Mouse (Mus musculus): ENCODE measurements around the gene Fabp1. TPM values are rescaled to one million over a fixed set of nuclear protein-coding genes. Genes with fewer than 3 reads are reported as not detected.

Fabp1 gene
- polyA plus RNA-seq, 1 experiment = not detected

DNA sequence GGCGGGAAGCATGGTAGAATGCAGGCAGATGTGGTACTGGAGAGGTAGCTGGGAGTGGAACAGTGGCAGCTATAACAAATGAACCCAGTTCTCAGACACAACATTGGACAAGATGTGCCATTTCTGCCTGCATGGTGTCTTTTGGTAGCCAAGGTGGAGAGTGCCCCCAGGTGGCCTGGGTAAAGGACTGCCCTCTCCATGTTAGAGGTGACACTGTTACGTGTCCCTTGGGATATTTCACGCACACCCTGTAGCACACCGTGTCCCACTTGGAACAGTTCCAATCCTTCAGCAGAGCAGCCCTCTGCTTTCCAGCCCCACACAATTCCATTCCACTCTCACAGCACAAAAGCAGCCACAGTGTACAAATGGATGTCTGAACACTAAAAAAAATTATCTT, 37.4 kb upstream of the Fabp1 start:
- TF ChIP-seq CTCF (IDR thresholded peaks at IDR 0.05; ENCODE audit: low read depth, low read length) (peak; percentile 48), EP300 (IDR thresholded peaks at IDR 0.05; ENCODE audit: insufficient read depth, low read depth, low read length) (no peak)
- Histone ChIP-seq H3K27ac (ENCODE audit: insufficient read depth, low read length) (no peak overlapping the region), H3K4me1 (ENCODE audit: control insufficient read depth, insufficient read depth, low read length) (no peaks in the 10 kb centered on the region), H3K9me3 (replicated peaks; ENCODE audit: control insufficient read depth, insufficient read depth, low read length, poor library complexity, severe bottlenecking) (no peaks in the 10 kb centered on the region), H3K4me3 (ENCODE audit: low read depth, low read length) (no peak overlapping the region), H3K9ac (ENCODE audit: low read depth, poor library complexity, severe bottlenecking) (no peak overlapping the region), H3K27me3 (ENCODE audit: control insufficient read depth, insufficient read depth, low read length, poor library complexity, severe bottlenecking) (no peaks in the 10 kb centered on the region), H3K36me3 (ENCODE audit: control insufficient read depth, insufficient read depth, low read length, poor library complexity, severe bottlenecking) (no peaks in the 10 kb centered on the region)

DNA sequence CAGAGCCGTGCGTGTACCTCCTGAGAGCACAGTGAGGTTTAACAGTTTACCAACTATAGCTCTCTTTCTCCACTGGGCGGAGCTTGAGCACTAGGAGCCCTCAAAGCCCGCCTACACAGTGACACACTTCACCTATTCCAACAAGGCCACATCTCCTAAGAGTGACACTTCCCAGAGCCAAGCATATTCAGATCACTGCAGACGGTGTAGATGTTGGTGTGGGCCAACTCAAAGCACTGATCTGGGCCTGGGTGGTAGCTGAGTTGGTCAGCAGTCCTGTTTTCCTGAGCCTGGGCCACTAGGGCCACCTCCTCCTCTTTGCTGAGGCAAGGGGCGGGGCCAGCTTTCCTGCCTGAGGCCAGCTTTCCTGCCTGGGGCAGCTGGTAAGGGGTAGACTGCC, 35.2 kb upstream of the Fabp1 start:
- H3K9me3 ChIP-seq (replicated peaks; ENCODE audit: control insufficient read depth, insufficient read depth, low read length, poor library complexity, severe bottlenecking) = no peaks in the 10 kb centered on the region
- no peaks in the 10 kb centered on the region for H3K27me3 ChIP-seq (ENCODE audit: control insufficient read depth, insufficient read depth, low read length, poor library complexity, severe bottlenecking)
- no peak overlapping the region for H3K27ac ChIP-seq (ENCODE audit: insufficient read depth, low read length)
- H3K36me3 ChIP-seq (ENCODE audit: control insufficient read depth, insufficient read depth, low read length, poor library complexity, severe bottlenecking) = no peaks in the 10 kb centered on the region
- no peak overlapping the region for H3K9ac ChIP-seq (ENCODE audit: low read depth, poor library complexity, severe bottlenecking)
- no peak overlapping the region for H3K4me3 ChIP-seq (ENCODE audit: low read depth, low read length)
- H3K4me1 ChIP-seq (ENCODE audit: control insufficient read depth, insufficient read depth, low read length) = no peaks in the 10 kb centered on the region
- TF ChIP-seq CTCF (IDR thresholded peaks at IDR 0.05; ENCODE audit: low read depth, low read length) = peak; percentile 13
- no peak for TF ChIP-seq EP300 (IDR thresholded peaks at IDR 0.05; ENCODE audit: insufficient read depth, low read depth, low read length)

GRCm38 (mm10) chr6:71166551-71167169, 33.0 kb upstream of the Fabp1 start:
- Histone ChIP-seq H3K9me3 (replicated peaks; ENCODE audit: control insufficient read depth, insufficient read depth, low read length, poor library complexity, severe bottlenecking) (no peaks in the 10 kb centered on the region), H3K4me1 (ENCODE audit: control insufficient read depth, insufficient read depth, low read length) (no peaks in the 10 kb centered on the region), H3K27me3 (ENCODE audit: control insufficient read depth, insufficient read depth, low read length, poor library complexity, severe bottlenecking) (no peaks in the 10 kb centered on the region), H3K36me3 (ENCODE audit: control insufficient read depth, insufficient read depth, low read length, poor library complexity, severe bottlenecking) (no peaks in the 10 kb centered on the region), H3K9ac (ENCODE audit: low read depth, poor library complexity, severe bottlenecking) (no peak overlapping the region), H3K4me3 (ENCODE audit: low read depth, low read length) (no peak overlapping the region), H3K27ac (ENCODE audit: insufficient read depth, low read length) (no peak overlapping the region)
- TF ChIP-seq CTCF (IDR thresholded peaks at IDR 0.05; ENCODE audit: low read depth, low read length) (peak; percentile 5), EP300 (IDR thresholded peaks at IDR 0.05; ENCODE audit: insufficient read depth, low read depth, low read length) (no peak), POLR2A (IDR thresholded peaks at IDR 0.05; ENCODE audit: insufficient read depth, low read length) (no peak)

- Histone ChIP-seq H3K4me1 (ENCODE audit: control insufficient read depth, insufficient read depth, low read length) (no peaks in the 10 kb centered on the region), H3K4me3 (ENCODE audit: low read depth, low read length) (no peak overlapping the region), H3K9ac (ENCODE audit: low read depth, poor library complexity, severe bottlenecking) (no peak overlapping the region), H3K9me3 (replicated peaks; ENCODE audit: control insufficient read depth, insufficient read depth, low read length, poor library complexity, severe bottlenecking) (no peaks in the 10 kb centered on the region), H3K27me3 (ENCODE audit: control insufficient read depth, insufficient read depth, low read length, poor library complexity, severe bottlenecking) (no peaks in the 10 kb centered on the region), H3K27ac (ENCODE audit: insufficient read depth, low read length) (no peak overlapping the region), H3K36me3 (ENCODE audit: control insufficient read depth, insufficient read depth, low read length, poor library complexity, severe bottlenecking) (no peaks in the 10 kb centered on the region)
- TF ChIP-seq CTCF (IDR thresholded peaks at IDR 0.05; ENCODE audit: low read depth, low read length) (no peak), EP300 (IDR thresholded peaks at IDR 0.05; ENCODE audit: insufficient read depth, low read depth, low read length) (no peak), POLR2A (IDR thresholded peaks at IDR 0.05; ENCODE audit: insufficient read depth, low read length) (no peak)
These were observed 26.6 kb upstream of the Fabp1 start for GRCm38 (mm10) chr6:71172812-71173580.

DNA sequence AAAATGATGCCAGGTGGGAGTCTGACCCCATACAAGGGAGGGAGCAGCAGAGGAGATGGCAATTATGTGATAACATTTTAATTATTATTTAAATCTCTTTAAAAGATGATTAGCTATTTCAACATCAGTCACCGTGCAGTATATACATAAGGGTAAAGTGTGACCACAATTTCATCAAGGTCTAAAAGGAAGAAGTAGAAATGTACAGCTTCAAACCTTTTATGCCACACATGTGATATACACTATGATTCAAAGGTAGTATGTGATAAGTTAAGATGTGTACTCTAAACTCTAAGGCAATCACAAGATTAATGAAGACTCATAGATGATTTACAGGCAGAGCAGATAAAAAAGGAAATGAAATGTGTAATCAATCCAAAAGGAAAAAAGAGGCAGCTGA, 19.0 kb upstream of the Fabp1 start:
- Histone ChIP-seq H3K9ac (ENCODE audit: low read depth, poor library complexity, severe bottlenecking) (no peak overlapping the region), H3K4me3 (ENCODE audit: low read depth, low read length) (no peak overlapping the region), H3K27ac (ENCODE audit: insufficient read depth, low read length) (no peak overlapping the region), H3K36me3 (ENCODE audit: control insufficient read depth, insufficient read depth, low read length, poor library complexity, severe bottlenecking) (no peaks in the 10 kb centered on the region), H3K9me3 (replicated peaks; ENCODE audit: control insufficient read depth, insufficient read depth, low read length, poor library complexity, severe bottlenecking) (no peaks in the 10 kb centered on the region), H3K4me1 (ENCODE audit: control insufficient read depth, insufficient read depth, low read length) (no peaks in the 10 kb centered on the region), H3K27me3 (ENCODE audit: control insufficient read depth, insufficient read depth, low read length, poor library complexity, severe bottlenecking) (no peaks in the 10 kb centered on the region)
- TF ChIP-seq CTCF (IDR thresholded peaks at IDR 0.05; ENCODE audit: low read depth, low read length) = no peak
- no peak for TF ChIP-seq POLR2A (IDR thresholded peaks at IDR 0.05; ENCODE audit: insufficient read depth, low read length)
- TF ChIP-seq EP300 (IDR thresholded peaks at IDR 0.05; ENCODE audit: insufficient read depth, low read depth, low read length) = no peak

GRCm38 (mm10) chr6:71184941-71185604, 14.6 kb upstream of the Fabp1 start:
- Histone ChIP-seq H3K9ac (ENCODE audit: low read depth, poor library complexity, severe bottlenecking) (no peak overlapping the region), H3K27ac (ENCODE audit: insufficient read depth, low read length) (no peak overlapping the region), H3K36me3 (ENCODE audit: control insufficient read depth, insufficient read depth, low read length, poor library complexity, severe bottlenecking) (no peaks in the 10 kb centered on the region), H3K9me3 (replicated peaks; ENCODE audit: control insufficient read depth, insufficient read depth, low read length, poor library complexity, severe bottlenecking) (no peaks in the 10 kb centered on the region), H3K4me3 (ENCODE audit: low read depth, low read length) (no peak overlapping the region), H3K27me3 (ENCODE audit: control insufficient read depth, insufficient read depth, low read length, poor library complexity, severe bottlenecking) (no peaks in the 10 kb centered on the region; the same call in 1 of the 2 replicates), H3K4me1 (ENCODE audit: control insufficient read depth, insufficient read depth, low read length) (no peaks in the 10 kb centered on the region)
- TF ChIP-seq EP300 (IDR thresholded peaks at IDR 0.05; ENCODE audit: insufficient read depth, low read depth, low read length) (no peak), POLR2A (IDR thresholded peaks at IDR 0.05; ENCODE audit: insufficient read depth, low read length) (no peak), CTCF (IDR thresholded peaks at IDR 0.05; ENCODE audit: low read depth, low read length) (no peak)

Measured in ES-Bruce4 (cell line).